Mouse (Mus musculus) forebrain, embryonic 14.5 days (tissue): ENCODE data around the gene Olfr1051. TPM values are rescaled to one million over a fixed set of nuclear protein-coding genes. Genes with fewer than 3 reads are reported as not detected.
"Not testable (repeated sequence)": the region's sequence is repeated elsewhere in the genome, so short reads cannot be mapped to it uniquely, and the experiment has no call there.

Experiments
- ATAC-seq: fragments of 200-750 bp; cut with Nextera tagmentation; 2 replicates; pipeline ENCODE4 v1.8.0; 2017; ENCODE audit warnings: mild to moderate bottlenecking, moderate library complexity
- DNase-seq: peaks from one replicate; pipeline ENCODE4 v3.0.0-alpha.2; 2015; ENCODE audit warnings: low spot score
- H3K27ac ChIP-seq: fragments of 300-500 bp; sonication (generic); 2 replicates; pipeline ENCODE4 v1.5.1; 2014; ENCODE audit warnings: low read depth, mild to moderate bottlenecking, control low read depth, low read length, moderate library complexity
- H3K27me3 ChIP-seq: fragments of 300-500 bp; sonication (generic); replicated peaks from 2 replicates; pipeline ENCODE4 v1.6.1; 2014; ENCODE audit warnings: low read length, control low read depth, mixed read lengths; ENCODE audit not compliant: control insufficient read depth, insufficient read depth
- H3K36me3 ChIP-seq: fragments of 300-500 bp; sonication (generic); 2 replicates; pipeline ENCODE4 v1.6.1; 2014; ENCODE audit warnings: low read length, control low read depth; ENCODE audit not compliant: control insufficient read depth, insufficient read depth
- H3K4me1 ChIP-seq: fragments of 300-500 bp; sonication (generic); 2 replicates; pipeline ENCODE4 v1.6.1; 2014; ENCODE audit warnings: antibody characterized with exemption, low read length, control low read depth; ENCODE audit not compliant: control insufficient read depth, insufficient read depth
- H3K4me2 ChIP-seq: fragments of 300-500 bp; sonication (generic); 2 replicates; pipeline ENCODE4 v1.6.1; 2014; ENCODE audit warnings: mild to moderate bottlenecking, control low read depth, low read length
- H3K4me3 ChIP-seq: fragments of 300-500 bp; sonication (generic); 2 replicates; pipeline ENCODE4 v1.5.1; 2014; ENCODE audit warnings: low read depth, low read length, control low read depth
- H3K9ac ChIP-seq: fragments of 300-500 bp; sonication (generic); 2 replicates; pipeline ENCODE4 v1.6.1; 2014; ENCODE audit warnings: mild to moderate bottlenecking, low read length, control low read depth, moderate library complexity
- H3K9me3 ChIP-seq: fragments of 300-500 bp; sonication (generic); replicated peaks from 2 replicates; pipeline ENCODE4 v1.6.1; 2016; ENCODE audit warnings: low read length, control low read depth, mixed read lengths; ENCODE audit not compliant: control insufficient read depth
- WGBS: fragments of 180-500 bp; shearing (Covaris S2); extraction: QIAGEN DNeasy Blood & Tissue Kit; methylation state at CpG from one replicate; pipeline ENCODE4 v1.1.7; 2014; 5-methylcytosine and 5-hydroxymethylcytosine counted together
- polyA plus RNA-seq: library from polyadenylated mRNA; unstranded; fragments of >200 nt; fragmentation: Nextera tagmentation; extraction: Ambion mirVana; gene quantifications from 2 replicates; pipeline ENCODE4 v1.2.1, GENCODE M21; 2014

The Olfr1051 gene
- not detected in 2 replicates for polyA plus RNA-seq

DNA sequence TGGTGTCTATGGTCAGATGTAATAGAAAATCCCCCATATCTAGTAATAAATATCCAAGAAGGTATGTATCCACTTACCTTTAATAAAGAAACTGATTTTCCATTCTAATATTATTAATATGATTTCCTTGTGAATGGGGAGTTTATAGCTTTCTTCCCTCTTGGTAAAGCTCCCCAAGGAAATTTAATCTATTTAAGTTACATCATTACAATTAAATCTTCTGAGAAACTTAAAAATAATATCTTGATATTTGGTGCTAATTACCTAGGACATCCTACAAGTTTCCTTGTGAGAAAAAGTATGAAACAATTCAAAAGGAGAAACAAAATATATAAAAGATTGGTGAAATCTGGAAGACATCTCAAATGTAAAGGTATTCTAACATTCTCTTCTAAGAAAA lies at the start of gene Olfr1051:
Gene Olfr1051, minus strand, starts transcription at position 101 of the 400 bp plus-strand sequence.
- H3K4me2 ChIP-seq, DNase-seq, H3K27ac ChIP-seq, H3K4me1 ChIP-seq, H3K4me3 ChIP-seq, H3K36me3 ChIP-seq, H3K9me3 ChIP-seq, ATAC-seq, H3K9ac ChIP-seq, H3K27me3 ChIP-seq: not testable (repeated sequence)

GRCm38 (mm10) chr2:86315184-86315583 lies 36.3 kb upstream of the Olfr1051 start, which contains the start of gene Olfr1053:
Gene Olfr1053, minus strand, starts transcription at chr2:86315284.
- Histone ChIP-seq H3K4me3 (no peak within 1 kb of the TSS), H3K27me3 (no peaks in the 10 kb centered on the region), H3K9me3 (no peaks in the 10 kb centered on the region), H3K4me2 (no peak within 1 kb of the TSS), H3K36me3 (no peaks in the 10 kb centered on the region), H3K9ac (no peak within 1 kb of the TSS), H3K4me1 (no peaks in the 10 kb centered on the region), H3K27ac (no peak within 1 kb of the TSS)
- DNase-seq, result no peak
- 67% methylated on average over 3 of the region's 3 CpGs for WGBS
- ATAC-seq, result no peak

- DNase-seq (no peak), ATAC-seq (no peak)
- H3K4me2 ChIP-seq, result no peak within 1 kb of the TSS
- no peak within 1 kb of the TSS for H3K4me3 ChIP-seq
- H3K36me3 ChIP-seq, result no peaks in the 10 kb centered on the region
- no peaks in the 10 kb centered on the region for H3K4me1 ChIP-seq
- H3K27ac ChIP-seq, result no peak within 1 kb of the TSS
- no peaks in the 10 kb centered on the region for H3K27me3 ChIP-seq
- no peak within 1 kb of the TSS for H3K9ac ChIP-seq
- no peaks in the 10 kb centered on the region for H3K9me3 ChIP-seq
These were observed 13.3 kb upstream of the Olfr1051 start, which contains the start of gene Olfr1052 for GRCm38 (mm10) chr2:86292155-86292554. Gene Olfr1052, plus strand, starts transcription at chr2:86292455.

DNA sequence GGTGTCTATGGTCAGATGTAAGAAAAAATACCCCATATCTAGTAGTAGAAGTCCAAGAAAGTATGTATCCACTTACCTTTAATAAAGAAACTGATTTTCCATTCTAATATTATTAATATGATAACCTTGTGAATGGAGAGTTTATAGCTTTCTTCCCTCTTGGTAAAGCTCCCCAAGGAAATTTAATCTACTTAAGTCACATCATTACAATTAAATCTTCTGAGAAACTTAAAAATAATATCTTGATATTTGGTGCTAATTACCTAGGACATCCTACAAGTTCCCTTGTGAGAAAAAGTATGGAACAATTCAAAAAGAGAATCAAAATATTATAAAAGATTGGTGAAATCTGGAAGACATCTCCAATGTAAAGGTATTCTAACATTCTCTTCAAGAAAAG lies 20.7 kb downstream of the Olfr1051 start, which contains the start of gene Olfr1049:
Gene Olfr1049, minus strand, starts transcription at position 101 of the 400 bp plus-strand sequence.
- H3K27me3 ChIP-seq, H3K36me3 ChIP-seq, H3K4me1 ChIP-seq, DNase-seq, H3K27ac ChIP-seq, ATAC-seq, H3K9ac ChIP-seq, H3K9me3 ChIP-seq, H3K4me3 ChIP-seq, H3K4me2 ChIP-seq: not testable (repeated sequence)

- Histone ChIP-seq H3K4me2 (no peak within 1 kb of the TSS), H3K27me3 (no peaks in the 10 kb centered on the region), H3K27ac (no peak within 1 kb of the TSS), H3K9ac (no peak within 1 kb of the TSS), H3K36me3 (no peaks in the 10 kb centered on the region), H3K9me3 (no peaks in the 10 kb centered on the region), H3K4me1 (no peaks in the 10 kb centered on the region), H3K4me3 (no peak within 1 kb of the TSS)
- DNase-seq (no peak), ATAC-seq (no peak)
These were observed 38.7 kb downstream of the Olfr1051 start, which contains the start of gene Olfr1048 for GRCm38 (mm10) chr2:86240189-86240588. Gene Olfr1048, minus strand, starts transcription at chr2:86240289.

DNA sequence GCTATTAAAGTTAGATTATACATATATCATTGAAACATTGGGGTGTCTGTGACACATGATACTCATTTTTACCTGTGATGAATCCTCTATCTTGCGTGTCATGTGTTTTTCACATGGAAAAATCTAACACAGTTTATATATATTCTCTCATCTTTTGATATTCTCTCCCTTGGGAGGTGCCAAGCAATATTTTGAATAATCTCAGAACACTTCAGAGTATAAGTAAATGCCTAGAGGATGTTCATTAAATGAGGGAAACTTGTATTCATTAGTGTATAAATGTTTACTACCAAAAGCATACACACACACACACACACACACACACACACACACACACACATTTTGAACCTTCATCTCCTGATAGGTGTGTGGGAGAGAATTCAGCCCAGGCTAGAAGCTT lies 47.6 kb downstream of the Olfr1051 start, which contains the start of gene Olfr1047:
Gene Olfr1047, minus strand, starts transcription at position 101 of the 400 bp plus-strand sequence.
- H3K4me2 ChIP-seq, result no peak within 1 kb of the TSS
- no peak within 1 kb of the TSS for H3K9ac ChIP-seq
- no peak within 1 kb of the TSS for H3K27ac ChIP-seq
- no peaks in the 10 kb centered on the region for H3K27me3 ChIP-seq
- DNase-seq (no peak), ATAC-seq (no peak)
- no peaks in the 10 kb centered on the region for H3K36me3 ChIP-seq
- no peaks in the 10 kb centered on the region for H3K4me1 ChIP-seq
- WGBS, result 96% methylated on average over 1 of the region's 1 CpGs
- H3K9me3 ChIP-seq, result no peaks in the 10 kb centered on the region
- H3K4me3 ChIP-seq, result no peak within 1 kb of the TSS

Other genes with a start within 250 kb of the Olfr1051 start
- gene Olfr1034, start 233.2 kb downstream of the Olfr1051 start, polyA plus RNA-seq, result not detected in 2 replicates
- gene Olfr1036, start 205.1 kb downstream of the Olfr1051 start, polyA plus RNA-seq, result not detected in 2 replicates
- gene Olfr1037, start 191.7 kb downstream of the Olfr1051 start, polyA plus RNA-seq, result not detected in 2 replicates
- gene Olfr1039, start 143.2 kb downstream of the Olfr1051 start, polyA plus RNA-seq, result not detected in 2 replicates
- gene Olfr1040, start 132.4 kb downstream of the Olfr1051 start, polyA plus RNA-seq, result not detected in 2 replicates
- gene Olfr1042, start 117.2 kb downstream of the Olfr1051 start, polyA plus RNA-seq, result not detected in 2 replicates
- not detected in 2 replicates for gene Olfr1043, start 111.6 kb downstream of the Olfr1051 start, polyA plus RNA-seq
- not detected in 2 replicates for gene Olfr1044, start 101.3 kb downstream of the Olfr1051 start, polyA plus RNA-seq
- gene Olfr52, start 93.4 kb downstream of the Olfr1051 start, polyA plus RNA-seq, result not detected in 2 replicates
- gene Olfr1045, start 76.1 kb downstream of the Olfr1051 start, polyA plus RNA-seq, result not detected in 2 replicates
- not detected in 2 replicates for gene Olfr1046, start 59.8 kb downstream of the Olfr1051 start, polyA plus RNA-seq
- gene Olfr1047, start 47.7 kb downstream of the Olfr1051 start, polyA plus RNA-seq, result not detected in 2 replicates
- gene Olfr1048, start 38.8 kb downstream of the Olfr1051 start, polyA plus RNA-seq, result not detected in 2 replicates
- gene Olfr1049, start 20.8 kb downstream of the Olfr1051 start, polyA plus RNA-seq, result not detected in 2 replicates
- not detected in 2 replicates for gene Olfr1052, start 13.4 kb upstream of the Olfr1051 start, polyA plus RNA-seq
- gene Olfr1053, start 36.2 kb upstream of the Olfr1051 start, polyA plus RNA-seq, result not detected in 2 replicates
- gene Olfr1054, start 56.3 kb upstream of the Olfr1051 start, polyA plus RNA-seq, result not detected in 2 replicates
- not detected in 2 replicates for gene Olfr1055, start 71.2 kb upstream of the Olfr1051 start, polyA plus RNA-seq
- gene Olfr1056, start 83.4 kb upstream of the Olfr1051 start, polyA plus RNA-seq, result not detected in 2 replicates
- not detected in 2 replicates for gene Olfr1057, start 99.3 kb upstream of the Olfr1051 start, polyA plus RNA-seq
- not detected in 2 replicates for gene Olfr1058, start 109.5 kb upstream of the Olfr1051 start, polyA plus RNA-seq
- gene Olfr1061, start 135.0 kb upstream of the Olfr1051 start, polyA plus RNA-seq, result not detected in 2 replicates
- gene Olfr1062, start 147.7 kb upstream of the Olfr1051 start, polyA plus RNA-seq, result not detected in 2 replicates
- not detected in 2 replicates for gene Olfr1065, start 171.5 kb upstream of the Olfr1051 start, polyA plus RNA-seq
- not detected in 2 replicates for gene Olfr1066, start 177.2 kb upstream of the Olfr1051 start, polyA plus RNA-seq
- gene Olfr228, start 208.3 kb upstream of the Olfr1051 start, polyA plus RNA-seq, result not detected in 2 replicates
- not detected in 2 replicates for gene Olfr1076, start 229.4 kb upstream of the Olfr1051 start, polyA plus RNA-seq